Mouse (Mus musculus): ENCODE measurements around the gene Tmem120b. TPM values are rescaled to one million over a fixed set of nuclear protein-coding genes. Genes with fewer than 3 reads are reported as not detected.

Gene Tmem120b
- total and polyA plus RNA-seq, 3 experiments, result 4.8 to 8.0 (median 6.2) TPM

DNA sequence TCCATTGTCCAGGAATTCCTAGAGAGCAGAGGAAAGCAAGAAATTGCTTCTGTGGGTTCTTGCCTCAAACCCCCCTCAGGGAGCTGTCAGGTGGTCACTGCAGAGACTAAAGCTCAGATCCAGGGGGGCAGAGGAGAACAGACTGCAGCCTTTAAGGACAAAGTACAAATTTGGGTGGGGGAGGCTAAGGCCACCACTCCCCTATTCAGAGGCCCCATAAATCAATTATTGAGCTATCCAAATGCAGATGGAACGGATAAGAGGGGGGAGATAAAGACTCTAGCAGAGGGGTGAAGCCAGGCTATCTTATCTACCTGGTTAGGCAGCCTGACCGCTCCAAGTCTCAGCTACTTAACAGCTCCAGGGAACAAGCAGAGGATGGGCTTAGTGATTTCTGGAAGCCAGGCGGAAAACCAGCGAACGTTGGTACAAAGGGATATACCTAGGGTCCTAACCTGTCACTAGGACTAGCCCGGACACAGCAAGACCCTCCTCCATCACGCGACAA is 66.7 kb downstream of the Tmem120b start (continued):
- no peak for TF ChIP-seq CHD2 (IDR thresholded peaks at IDR 0.05; ENCODE audit: low read length)
- no peak for TF ChIP-seq MYC (IDR thresholded peaks at IDR 0.05; ENCODE audit: low read depth, low read length)
- TF ChIP-seq ZKSCAN1 (IDR thresholded peaks at IDR 0.05; ENCODE audit: borderline replicate concordance, low read depth, low read length), result no peak

DNA sequence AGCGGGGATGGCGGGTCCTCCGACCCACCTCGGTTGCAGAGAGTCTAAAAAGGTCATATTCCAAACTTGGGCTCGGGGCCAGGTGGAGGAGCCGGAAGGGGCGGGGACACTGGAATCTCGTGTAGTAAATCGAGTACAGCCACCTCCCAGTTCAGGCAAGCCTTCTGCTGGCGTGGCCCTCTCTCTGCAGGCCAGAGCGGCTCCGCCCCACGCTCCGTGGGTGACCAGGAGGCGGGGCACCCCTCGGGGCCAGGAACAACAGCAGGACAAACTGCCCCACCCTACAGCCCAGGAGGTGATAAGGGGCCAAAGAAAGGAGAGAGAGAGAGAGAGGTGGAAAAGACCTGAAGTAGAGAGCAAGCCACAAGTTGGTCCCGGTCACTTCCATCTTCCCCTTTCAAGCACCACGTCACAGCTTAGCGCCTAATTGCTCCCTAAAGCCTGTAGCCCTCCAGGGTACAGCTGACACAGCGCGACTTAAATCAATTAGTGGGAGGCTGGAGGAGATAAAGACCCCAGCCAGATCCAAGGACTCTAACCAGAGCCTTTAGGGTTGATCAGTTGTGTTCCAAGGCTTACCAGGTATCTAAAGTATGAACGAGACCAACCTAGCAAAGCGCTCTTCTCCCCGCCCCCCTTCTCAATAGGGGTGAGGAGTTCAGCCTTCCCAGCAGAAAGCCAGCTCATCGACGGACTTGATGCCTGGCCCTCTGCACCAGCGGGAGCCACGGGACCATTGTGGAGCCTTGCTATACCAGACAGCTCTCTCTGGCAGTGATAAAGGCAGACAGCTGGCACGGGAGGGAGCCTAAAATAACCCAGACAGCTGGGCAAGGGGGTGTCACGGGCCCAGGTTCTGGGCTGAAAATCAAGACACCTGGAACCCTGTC is 67.5 kb downstream of the Tmem120b start:
- peaks cover 25 to 51% of the 10 kb centered on the region in 2 experiments for H3K36me3 ChIP-seq (replicated peaks in 1 of 2; ENCODE audit: control insufficient read depth in 1 of 2, insufficient read depth in 1 of 2, low read length in 1 of 2)
- H3K4me1 ChIP-seq (ENCODE audit: control insufficient read depth in 1 of 2, insufficient read depth in 2 of 2), result peaks cover 10 to 59% of the 10 kb centered on the region in 2 experiments

DNA sequence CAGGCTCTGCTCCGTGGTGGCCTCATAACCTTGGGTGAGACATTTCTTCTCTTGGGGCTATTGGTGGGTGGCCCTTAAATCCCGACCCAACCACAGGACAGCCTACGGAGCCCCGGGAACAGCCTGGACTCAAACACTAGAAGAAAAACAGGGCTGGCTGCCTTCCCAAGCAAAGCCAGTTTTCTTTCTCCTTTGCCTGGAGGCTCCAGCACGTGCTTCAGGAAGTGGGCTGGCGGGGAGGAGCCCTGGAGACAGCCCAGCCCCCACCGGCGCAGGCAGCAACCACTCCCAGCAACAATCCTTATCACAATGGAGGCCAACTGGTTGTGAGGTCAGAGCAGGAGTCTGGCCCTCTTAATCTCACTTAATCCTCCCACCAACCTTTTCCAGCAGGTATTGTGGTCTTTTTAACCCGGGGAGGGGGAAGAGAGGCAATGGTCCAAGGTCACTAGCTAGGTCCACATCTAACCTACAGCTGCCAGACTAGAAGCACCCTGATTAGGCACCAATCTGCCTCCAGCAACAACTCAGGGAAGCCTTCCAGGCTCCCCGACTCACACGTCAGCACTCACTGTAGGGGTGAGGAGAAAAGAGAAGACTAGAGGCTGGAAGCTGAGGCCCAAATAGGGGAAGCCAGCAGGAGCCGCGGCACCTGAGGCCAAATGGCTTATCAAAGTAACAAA is 68.3 kb downstream of the Tmem120b start:
- H3K4me1 ChIP-seq (ENCODE audit: control insufficient read depth in 1 of 2, insufficient read depth in 2 of 2), result peaks cover 10 to 53% of the 10 kb centered on the region in 2 experiments
- peaks cover 25 to 51% of the 10 kb centered on the region in 2 experiments for H3K36me3 ChIP-seq (replicated peaks in 1 of 2; ENCODE audit: control insufficient read depth in 1 of 2, insufficient read depth in 1 of 2, low read length in 1 of 2)
- H3K4me3 ChIP-seq (replicated peaks in 1 of 3; ENCODE audit: low read depth in 2 of 3, low read length in 2 of 3, poor library complexity in 1 of 3), result peak overlapping the region in 2 of 3 experiments; percentile 76 to 86
- H3K79me2 ChIP-seq (replicated peaks; ENCODE audit: control insufficient read depth, extremely low read depth, insufficient read depth, poor library complexity, severe bottlenecking), result peaks cover 41% of the 10 kb centered on the region
- H3K27ac ChIP-seq (ENCODE audit: insufficient read depth, low read depth), result peak overlapping the region; percentile 99; the same call in 1 of the 2 replicates
- TF ChIP-seq BHLHE40 (IDR thresholded peaks at IDR 0.05; ENCODE audit: low read depth, low read length), result peak; percentile 83
- TF ChIP-seq RAD21 (IDR thresholded peaks at IDR 0.05; ENCODE audit: low read depth, low read length), result no peak
- no peak for TF ChIP-seq GABPA (IDR thresholded peaks at IDR 0.05; ENCODE audit: insufficient replicate concordance, low read depth, low read length)
- TF ChIP-seq IRF4 (IDR thresholded peaks at IDR 0.05; ENCODE audit: low read depth, low read length), result no peak
- TF ChIP-seq CHD2 (IDR thresholded peaks at IDR 0.05; ENCODE audit: low read length), result peak; percentile 27; the same call in 1 of the 2 replicates
- TF ChIP-seq MXI1 (IDR thresholded peaks at IDR 0.05; ENCODE audit: low read depth, low read length), result peak; percentile 35; the same call in 1 of the 2 replicates
- no peaks in the 10 kb centered on the region for H3K9me3 ChIP-seq (replicated peaks; ENCODE audit: low read length)
- no peaks in the 10 kb centered on the region for H3K27me3 ChIP-seq (replicated peaks)
- in situ Hi-C loops (cut with MboI; ENCODE audit: low pct_ligation_motif_present, low pct_unique_long_range_greater_than_20kb, low sequenced_read_pairs) (no loop called here), dilution Hi-C loops (cut with MboI; ENCODE audit: extremely low pct_ligation_motif_present, extremely low pct_unique_long_range_greater_than_20kb, low sequenced_read_pairs) (no loop called here)
- no peak for DNase-seq (ENCODE audit: extremely low read depth)
- peak overlapping the region; percentile 100 for H3K9ac ChIP-seq (ENCODE audit: insufficient read depth, low read depth)
- peak overlapping the region; percentile 92 for H3K4me2 ChIP-seq (ENCODE audit: insufficient read depth, low read depth, poor library complexity, severe bottlenecking)

More for the DNA sequence above, 67.5 kb downstream of the Tmem120b start:
- in situ Hi-C loops (cut with MboI; ENCODE audit: low pct_ligation_motif_present, low pct_unique_long_range_greater_than_20kb, low sequenced_read_pairs), result no loop called here
- H3K4me3 ChIP-seq (replicated peaks in 1 of 3; ENCODE audit: low read depth in 2 of 3, low read length in 2 of 3, poor library complexity in 1 of 3), result peak overlapping the region in 1 of 3 experiments; percentile 76
- H3K79me2 ChIP-seq (replicated peaks; ENCODE audit: control insufficient read depth, extremely low read depth, insufficient read depth, poor library complexity, severe bottlenecking), result peaks cover 47% of the 10 kb centered on the region
- no peak for DNase-seq (ENCODE audit: extremely low read depth)
- H3K4me2 ChIP-seq (ENCODE audit: insufficient read depth, low read depth, poor library complexity, severe bottlenecking), result peak overlapping the region; percentile 92
- no peak overlapping the region for H3K27ac ChIP-seq (ENCODE audit: insufficient read depth, low read depth)
- no peaks in the 10 kb centered on the region for H3K9me3 ChIP-seq (replicated peaks; ENCODE audit: low read length)
- no peak for TF ChIP-seq JUN (IDR thresholded peaks at IDR 0.05; ENCODE audit: insufficient read depth, low read depth, low read length)
- no peak overlapping the region for H3K9ac ChIP-seq (ENCODE audit: insufficient read depth, low read depth)
- no peaks in the 10 kb centered on the region for H3K27me3 ChIP-seq (replicated peaks)
- dilution Hi-C loops (cut with MboI; ENCODE audit: extremely low pct_ligation_motif_present, extremely low pct_unique_long_range_greater_than_20kb, low sequenced_read_pairs), result no loop called here

Data from CH12.LX (cell line).